Mouse (Mus musculus): Measurements from ENCODE around the gene Frs3. TPM values are rescaled to one million over a fixed set of nuclear protein-coding genes. Genes with fewer than 3 reads are reported as not detected.

The Frs3 gene
- polyA plus RNA-seq, 1 experiment from 2014 or later: 1.5 TPM

DNA sequence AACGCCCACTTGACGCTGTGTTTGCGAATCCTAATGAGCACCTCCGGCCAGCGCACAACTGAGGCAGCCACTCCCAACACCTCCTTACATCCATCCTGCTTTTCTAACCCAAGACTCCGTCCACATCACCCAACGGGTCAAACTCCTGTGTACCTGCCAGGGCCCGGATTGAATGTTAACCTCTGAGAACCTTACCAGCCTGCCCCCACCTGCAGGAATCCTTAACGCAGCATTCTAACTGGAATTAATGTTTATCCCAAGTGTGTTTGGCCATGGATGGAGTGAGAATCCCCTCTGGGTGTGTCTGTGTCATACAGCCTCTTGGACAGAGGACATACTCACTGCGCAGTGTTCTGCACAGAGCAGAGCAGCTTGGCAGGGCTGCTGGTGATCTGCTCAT lies 9.3 kb downstream of the Frs3 start:
- no peak overlapping the region for H3K9ac ChIP-seq (ENCODE audit: low read depth, low read length)
- no peak for ATAC-seq (ENCODE audit: low read depth)

DNA sequence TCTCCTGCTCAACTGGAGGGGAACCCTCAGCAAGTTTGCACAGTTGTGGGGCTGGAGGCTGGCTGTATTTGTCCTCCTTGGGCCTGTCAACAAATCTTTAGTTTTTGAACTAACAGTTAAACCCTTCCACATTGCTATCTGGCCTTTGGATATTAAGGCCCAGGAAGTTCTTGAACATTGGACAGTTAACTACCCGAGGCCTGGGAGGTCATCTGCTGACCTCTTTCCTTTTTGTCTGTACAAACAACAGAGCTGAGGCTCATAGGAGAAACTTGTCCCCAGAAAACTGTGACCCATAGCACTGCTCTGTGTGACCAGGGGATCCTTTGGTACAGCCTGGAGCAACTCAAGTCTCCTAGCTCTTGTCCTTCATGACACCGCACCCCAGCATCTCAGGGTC lies 10.2 kb downstream of the Frs3 start:
- Histone ChIP-seq H3K9ac (ENCODE audit: low read depth, low read length) (no peak overlapping the region), H3K27me3 (ENCODE audit: control insufficient read depth, insufficient read depth, low read depth, low read length) (peaks cover 24% of the 10 kb centered on the region), H3K36me3 (ENCODE audit: control insufficient read depth, insufficient read depth) (no peaks in the 10 kb centered on the region; the same call in 1 of the 2 replicates), H3K9me3 (replicated peaks; ENCODE audit: control insufficient read depth, low read length) (no peaks in the 10 kb centered on the region), H3K4me2 (ENCODE audit: low read depth, low read length) (no peak overlapping the region), H3K4me3 (ENCODE audit: low read depth, low read length) (no peak overlapping the region), H3K27ac (ENCODE audit: low read length) (peak overlapping the region; percentile 27), H3K4me1 (ENCODE audit: control insufficient read depth, low read depth, low read length) (peaks cover 15% of the 10 kb centered on the region)
- ATAC-seq (ENCODE audit: low read depth): no peak
- 43% methylated on average over 2 of the region's 2 CpGs for WGBS (ENCODE audit: insufficient replicate concordance)

More for the DNA sequence above, 9.3 kb downstream of the Frs3 start:
- H3K4me3 ChIP-seq (ENCODE audit: low read depth, low read length): no peak overlapping the region
- H3K4me2 ChIP-seq (ENCODE audit: low read depth, low read length): no peak overlapping the region
- H3K27ac ChIP-seq (ENCODE audit: low read length): no peak overlapping the region
- H3K4me1 ChIP-seq (ENCODE audit: control insufficient read depth, low read depth, low read length): peaks cover 19% of the 10 kb centered on the region
- H3K27me3 ChIP-seq (ENCODE audit: control insufficient read depth, insufficient read depth, low read depth, low read length): peaks cover 19% of the 10 kb centered on the region
- no peaks in the 10 kb centered on the region; the same call in 1 of the 2 replicates for H3K36me3 ChIP-seq (ENCODE audit: control insufficient read depth, insufficient read depth)
- whole genome bisulfite sequencing (ENCODE audit: insufficient replicate concordance): 67% methylated on average over 10 of the region's 10 CpGs
- H3K9me3 ChIP-seq (replicated peaks; ENCODE audit: control insufficient read depth, low read length): no peaks in the 10 kb centered on the region

DNA sequence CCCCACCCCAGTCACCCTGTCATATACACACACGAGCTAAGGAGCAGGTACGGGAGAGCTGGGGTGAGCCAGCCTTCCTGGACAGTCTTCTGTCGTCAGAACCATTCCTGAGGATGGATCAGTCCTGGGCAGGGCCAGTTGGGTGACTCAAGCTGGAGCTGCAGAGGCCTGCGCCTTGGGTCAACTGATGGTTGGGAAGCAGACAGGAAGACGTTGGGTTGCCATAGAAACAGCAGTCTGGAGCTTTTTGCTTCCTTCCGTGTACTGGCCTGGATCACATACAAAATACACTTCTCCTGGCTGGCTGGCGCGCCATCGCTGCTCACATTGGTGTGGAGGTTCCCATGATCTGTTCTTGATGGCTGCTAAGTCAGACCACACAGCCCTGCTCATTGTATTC lies 13.0 kb downstream of the Frs3 start:
- Histone ChIP-seq H3K4me1 (ENCODE audit: control insufficient read depth, low read depth, low read length) (peaks cover 2% of the 10 kb centered on the region; the same call in 1 of the 2 replicates), H3K9ac (ENCODE audit: low read depth, low read length) (no peak overlapping the region), H3K27me3 (ENCODE audit: control insufficient read depth, insufficient read depth, low read depth, low read length) (peaks cover 11% of the 10 kb centered on the region), H3K27ac (ENCODE audit: low read length) (no peak overlapping the region), H3K9me3 (replicated peaks; ENCODE audit: control insufficient read depth, low read length) (no peaks in the 10 kb centered on the region), H3K4me3 (ENCODE audit: low read depth, low read length) (no peak overlapping the region), H3K36me3 (ENCODE audit: control insufficient read depth, insufficient read depth) (no peaks in the 10 kb centered on the region; the same call in 1 of the 2 replicates), H3K4me2 (ENCODE audit: low read depth, low read length) (no peak overlapping the region)
- 60% methylated on average over 9 of the region's 9 CpGs for WGBS (ENCODE audit: insufficient replicate concordance)
- ATAC-seq (ENCODE audit: low read depth): no peak

DNA sequence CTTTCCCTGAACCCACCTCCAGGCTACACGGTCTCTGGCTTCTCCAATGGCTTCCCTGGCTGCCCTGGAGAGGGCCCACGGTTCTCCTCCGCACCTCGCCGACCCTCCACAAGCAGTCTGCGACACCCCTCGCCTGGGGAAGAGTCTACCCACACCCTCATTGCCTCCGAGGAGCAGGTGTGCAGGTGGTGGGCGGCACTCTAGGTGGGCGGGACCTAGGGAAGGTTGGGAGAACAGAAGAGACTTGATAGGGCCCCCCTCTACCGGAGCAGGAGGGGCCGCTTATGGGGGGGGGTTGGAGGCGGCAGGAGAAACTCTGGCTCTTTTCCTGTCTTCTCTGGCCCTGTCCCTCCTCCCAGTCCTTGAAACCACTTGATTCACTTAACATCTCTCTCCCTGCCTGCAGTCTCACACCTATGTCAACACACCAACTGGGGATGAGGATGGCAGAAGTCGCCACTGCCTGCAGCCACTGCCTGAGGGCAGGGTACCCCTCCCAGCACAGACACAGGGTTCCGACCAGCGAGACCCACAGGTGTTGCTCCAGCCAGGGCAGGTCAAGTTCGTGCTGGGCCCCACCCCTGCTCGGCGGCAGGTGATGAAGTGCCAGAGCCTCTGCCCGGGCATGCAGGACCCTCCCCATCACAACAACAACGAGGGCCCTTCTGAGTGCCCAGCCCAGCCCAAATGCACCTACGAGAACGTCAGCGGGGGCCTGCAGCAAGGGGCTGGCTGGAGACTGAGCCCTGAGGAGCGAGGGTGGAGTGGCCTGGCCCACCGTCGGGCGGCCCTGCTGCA lies 13.9 kb downstream of the Frs3 start:
- Histone ChIP-seq H3K9me3 (replicated peaks; ENCODE audit: control insufficient read depth, low read length) (no peaks in the 10 kb centered on the region), H3K27me3 (ENCODE audit: control insufficient read depth, insufficient read depth, low read depth, low read length) (peaks cover 8% of the 10 kb centered on the region), H3K36me3 (ENCODE audit: control insufficient read depth, insufficient read depth) (no peaks in the 10 kb centered on the region; the same call in 1 of the 2 replicates), H3K4me1 (ENCODE audit: control insufficient read depth, low read depth, low read length) (peaks cover 2% of the 10 kb centered on the region; the same call in 1 of the 2 replicates), H3K9ac (ENCODE audit: low read depth, low read length) (no peak overlapping the region), H3K27ac (ENCODE audit: low read length) (no peak overlapping the region), H3K4me3 (ENCODE audit: low read depth, low read length) (no peak overlapping the region), H3K4me2 (ENCODE audit: low read depth, low read length) (no peak overlapping the region)
- no peak for ATAC-seq (ENCODE audit: low read depth)
- WGBS (ENCODE audit: insufficient replicate concordance): 38% methylated on average over 28 of the region's 28 CpGs

DNA sequence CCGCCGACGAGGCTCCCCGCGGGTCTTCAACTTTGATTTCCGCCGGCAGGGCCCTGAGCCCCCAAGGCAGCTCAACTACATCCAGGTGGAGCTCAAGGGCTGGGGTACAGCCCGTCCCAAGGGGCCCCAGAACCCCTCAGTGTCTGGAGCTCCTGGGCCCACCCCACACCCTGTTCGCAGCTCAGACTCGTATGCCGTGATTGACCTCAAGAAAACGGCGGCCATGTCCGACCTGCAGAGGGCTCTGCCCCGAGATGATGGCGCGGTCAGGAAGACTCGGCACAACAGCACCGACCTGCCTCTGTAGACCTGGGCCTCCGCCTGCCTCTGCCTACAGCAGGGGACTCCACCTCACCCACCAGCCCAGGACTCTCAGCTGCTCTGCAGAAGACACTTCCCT lies 14.7 kb downstream of the Frs3 start:
- H3K4me2 ChIP-seq (ENCODE audit: low read depth, low read length): no peak overlapping the region
- peaks cover 8% of the 10 kb centered on the region for H3K27me3 ChIP-seq (ENCODE audit: control insufficient read depth, insufficient read depth, low read depth, low read length)
- no peak overlapping the region for H3K9ac ChIP-seq (ENCODE audit: low read depth, low read length)
- H3K27ac ChIP-seq (ENCODE audit: low read length): no peak overlapping the region
- ATAC-seq (ENCODE audit: low read depth): no peak
- H3K36me3 ChIP-seq (ENCODE audit: control insufficient read depth, insufficient read depth): no peaks in the 10 kb centered on the region; the same call in 1 of the 2 replicates
- H3K4me3 ChIP-seq (ENCODE audit: low read depth, low read length): no peak overlapping the region
- 19% methylated on average over 20 of the region's 20 CpGs for WGBS (ENCODE audit: insufficient replicate concordance)
- peaks cover 2% of the 10 kb centered on the region; the same call in 1 of the 2 replicates for H3K4me1 ChIP-seq (ENCODE audit: control insufficient read depth, low read depth, low read length)
- no peaks in the 10 kb centered on the region for H3K9me3 ChIP-seq (replicated peaks; ENCODE audit: control insufficient read depth, low read length)

DNA sequence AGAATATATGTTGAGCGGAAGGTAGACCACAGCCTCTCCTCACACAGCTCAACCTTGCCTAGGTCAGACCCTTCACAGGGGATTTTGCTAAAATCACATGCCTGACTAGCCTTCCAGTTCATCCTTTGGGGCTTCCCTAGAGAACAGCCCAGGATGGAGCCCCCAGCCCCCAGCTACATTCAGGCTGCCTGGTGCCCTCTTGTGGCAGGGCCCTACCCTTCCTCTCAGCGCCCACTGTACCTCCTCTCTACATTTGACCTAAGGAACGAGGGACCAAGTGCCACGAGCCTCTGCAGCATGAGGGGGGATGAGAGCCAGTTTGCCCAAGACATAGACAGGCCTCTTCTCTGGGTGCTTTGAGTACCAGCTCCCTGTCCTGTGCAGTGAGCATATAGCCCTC lies 15.9 kb downstream of the Frs3 start:
- H3K27me3 ChIP-seq (ENCODE audit: control insufficient read depth, insufficient read depth, low read depth, low read length): peaks cover 8% of the 10 kb centered on the region
- peaks cover 2% of the 10 kb centered on the region; the same call in 1 of the 2 replicates for H3K4me1 ChIP-seq (ENCODE audit: control insufficient read depth, low read depth, low read length)
- WGBS (ENCODE audit: insufficient replicate concordance): 52% methylated on average over 4 of the region's 4 CpGs
- H3K4me3 ChIP-seq (ENCODE audit: low read depth, low read length): no peak overlapping the region
- H3K36me3 ChIP-seq (ENCODE audit: control insufficient read depth, insufficient read depth): no peaks in the 10 kb centered on the region; the same call in 1 of the 2 replicates
- no peak for ATAC-seq (ENCODE audit: low read depth)
- H3K9ac ChIP-seq (ENCODE audit: low read depth, low read length): no peak overlapping the region
- no peak overlapping the region for H3K4me2 ChIP-seq (ENCODE audit: low read depth, low read length)
- no peaks in the 10 kb centered on the region for H3K9me3 ChIP-seq (replicated peaks; ENCODE audit: control insufficient read depth, low read length)
- no peak overlapping the region for H3K27ac ChIP-seq (ENCODE audit: low read length)

DNA sequence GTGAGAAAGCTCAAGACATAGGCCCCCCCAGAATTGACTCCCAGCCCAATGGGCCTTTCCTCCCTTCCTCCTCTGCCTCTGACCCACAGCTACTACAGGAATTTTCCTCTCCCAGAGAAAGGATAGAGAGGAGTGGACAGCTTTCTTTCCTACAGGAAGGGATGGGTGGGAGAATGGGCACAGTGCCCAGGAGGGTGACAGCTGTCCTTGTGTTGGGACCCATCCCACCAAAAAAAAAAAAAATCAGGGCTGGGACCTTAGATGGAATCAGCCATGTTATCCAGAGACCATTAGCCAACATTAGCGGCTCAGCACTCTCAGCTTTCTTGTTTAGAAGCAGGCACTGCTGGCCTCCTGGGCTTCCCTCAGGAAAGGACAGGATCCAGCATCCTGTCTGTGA lies 17.4 kb downstream of the Frs3 start:
- ATAC-seq (ENCODE audit: low read depth): no peak
- Histone ChIP-seq H3K27ac (ENCODE audit: low read length) (no peak overlapping the region), H3K36me3 (ENCODE audit: control insufficient read depth, insufficient read depth) (no peaks in the 10 kb centered on the region; the same call in 1 of the 2 replicates), H3K4me1 (ENCODE audit: control insufficient read depth, low read depth, low read length) (no peaks in the 10 kb centered on the region), H3K4me2 (ENCODE audit: low read depth, low read length) (no peak overlapping the region), H3K27me3 (ENCODE audit: control insufficient read depth, insufficient read depth, low read depth, low read length) (peaks cover 8% of the 10 kb centered on the region), H3K4me3 (ENCODE audit: low read depth, low read length) (no peak overlapping the region), H3K9me3 (replicated peaks; ENCODE audit: control insufficient read depth, low read length) (no peaks in the 10 kb centered on the region), H3K9ac (ENCODE audit: low read depth, low read length) (no peak overlapping the region)
- WGBS (ENCODE audit: insufficient replicate concordance): 67% methylated on average over 1 of the region's 1 CpGs

DNA sequence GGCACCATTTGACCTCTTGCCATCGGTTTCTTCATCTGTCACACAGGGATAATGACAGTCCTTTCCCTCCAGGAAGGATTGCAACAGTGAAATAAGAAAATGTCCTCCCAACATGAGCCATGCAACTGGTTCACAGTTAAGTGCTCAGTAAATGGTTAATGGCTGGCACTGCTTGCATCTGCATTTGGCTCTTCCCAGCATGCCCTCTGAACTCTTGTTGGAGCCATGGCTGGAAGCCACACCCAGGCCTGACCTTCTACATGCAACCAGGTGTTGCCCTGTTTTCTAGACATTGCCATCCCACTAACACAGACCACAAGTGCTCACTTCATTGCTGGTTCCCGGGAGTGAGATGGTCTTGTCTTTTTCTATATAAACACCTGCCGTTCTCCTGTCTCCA lies 19.1 kb downstream of the Frs3 start:
- 66% methylated on average over 3 of the region's 3 CpGs for WGBS (ENCODE audit: insufficient replicate concordance)
- H3K9me3 ChIP-seq (replicated peaks; ENCODE audit: control insufficient read depth, low read length): no peaks in the 10 kb centered on the region
- no peaks in the 10 kb centered on the region for H3K4me1 ChIP-seq (ENCODE audit: control insufficient read depth, low read depth, low read length)
- H3K27me3 ChIP-seq (ENCODE audit: control insufficient read depth, insufficient read depth, low read depth, low read length): peaks cover 8% of the 10 kb centered on the region
- H3K9ac ChIP-seq (ENCODE audit: low read depth, low read length): no peak overlapping the region
- H3K4me3 ChIP-seq (ENCODE audit: low read depth, low read length): no peak overlapping the region
- H3K36me3 ChIP-seq (ENCODE audit: control insufficient read depth, insufficient read depth): no peaks in the 10 kb centered on the region
- ATAC-seq (ENCODE audit: low read depth): no peak
- no peak overlapping the region for H3K27ac ChIP-seq (ENCODE audit: low read length)
- H3K4me2 ChIP-seq (ENCODE audit: low read depth, low read length): no peak overlapping the region

DNA sequence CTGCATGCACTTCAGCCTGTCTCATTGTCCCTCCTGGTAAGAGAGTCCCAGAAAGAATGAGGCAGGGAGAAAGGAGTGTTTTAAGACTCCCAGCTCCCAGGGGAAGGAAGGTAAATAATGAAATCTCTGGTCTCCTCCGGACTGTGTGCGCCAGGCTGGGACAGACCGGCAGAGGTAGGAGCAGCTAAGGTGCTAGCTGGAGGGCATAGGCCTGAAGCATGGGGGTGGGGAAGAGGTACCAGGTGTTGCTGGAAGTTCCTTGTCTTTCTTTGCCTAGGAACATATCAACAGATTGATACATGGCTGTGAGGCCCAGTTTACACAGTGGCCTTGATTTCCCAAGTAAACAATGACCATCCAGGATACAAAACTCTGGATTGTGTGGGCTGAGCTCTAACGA lies 20.1 kb downstream of the Frs3 start:
- no peak for ATAC-seq (ENCODE audit: low read depth)

More for the DNA sequence above, 20.1 kb downstream of the Frs3 start:
- no peak overlapping the region for H3K4me2 ChIP-seq (ENCODE audit: low read depth, low read length)
- no peaks in the 10 kb centered on the region for H3K9me3 ChIP-seq (replicated peaks; ENCODE audit: control insufficient read depth, low read length)
- H3K4me3 ChIP-seq (ENCODE audit: low read depth, low read length): no peak overlapping the region
- H3K36me3 ChIP-seq (ENCODE audit: control insufficient read depth, insufficient read depth): no peaks in the 10 kb centered on the region
- H3K27me3 ChIP-seq (ENCODE audit: control insufficient read depth, insufficient read depth, low read depth, low read length): no peaks in the 10 kb centered on the region; the same call in 1 of the 2 replicates
- 66% methylated on average over 4 of the region's 4 CpGs for WGBS (ENCODE audit: insufficient replicate concordance)
- no peak overlapping the region for H3K9ac ChIP-seq (ENCODE audit: low read depth, low read length)
- H3K27ac ChIP-seq (ENCODE audit: low read length): no peak overlapping the region
- no peaks in the 10 kb centered on the region for H3K4me1 ChIP-seq (ENCODE audit: control insufficient read depth, low read depth, low read length)
